Mouse (Mus musculus): ENCODE results near the gene Tmem167b. TPM values are rescaled to one million over a fixed set of nuclear protein-coding genes. Genes with fewer than 3 reads are reported as not detected.

The Tmem167b gene
- polyA plus RNA-seq (2014; fragmentation: Nextera tagmentation; extraction: Ambion mirVana), result 32.1 and 35.6 TPM in 2 replicates

GRCm38 (mm10) chr3:108562133-108562730 is at the start of gene Tmem167b:
TSS of gene Tmem167b (minus strand) at chr3:108562466.
- peak; percentile 92 for ATAC-seq (ENCODE audit: insufficient number of reproducible peaks, insufficient read depth, low FRiP score, low read depth)

GRCm38 (mm10) chr3:108608906-108609305 is 46.6 kb upstream of the Tmem167b start:
- Histone ChIP-seq H3K9me3 (ENCODE audit: control insufficient read depth, low read length) (no peaks in the 10 kb centered on the region), H3K4me3 (ENCODE audit: control insufficient read depth in 1 of 2, insufficient read depth in 1 of 2, low read depth in 1 of 2, low read length in 2 of 2) (no peak overlapping the region), H3K27me3 (ENCODE audit: control insufficient read depth, insufficient read depth, low read length) (no peaks in the 10 kb centered on the region), H3K4me1 (ENCODE audit: control insufficient read depth in 2 of 2, insufficient read depth in 2 of 2, low read length in 2 of 2) (no peaks in the 10 kb centered on the region), H3K9ac (ENCODE audit: low read length) (no peak overlapping the region), H3K36me3 (ENCODE audit: control insufficient read depth, insufficient read depth, low read length) (peaks cover 6% of the 10 kb centered on the region), H3K4me2 (ENCODE audit: low read length) (no peak overlapping the region), H3K27ac (replicated peaks in 1 of 2; ENCODE audit: control insufficient read depth in 1 of 2, insufficient read depth in 1 of 2, low read depth in 2 of 2, low read length in 2 of 2) (no peak overlapping the region)
- no peak for ATAC-seq (ENCODE audit: insufficient number of reproducible peaks, insufficient read depth, low FRiP score, low read depth)
- WGBS, result 34% methylated on average over 3 of the region's 3 CpGs

More at GRCm38 (mm10) chr3:108562133-108562730, at the start of gene Tmem167b:
- under 1% methylated on average over 44 of the region's 45 CpGs for WGBS
- peak within 1 kb of the TSS; percentile 86 to 88 for H3K4me3 ChIP-seq (ENCODE audit: control insufficient read depth in 1 of 2, insufficient read depth in 1 of 2, low read depth in 1 of 2, low read length in 2 of 2)
- H3K36me3 ChIP-seq (ENCODE audit: control insufficient read depth, insufficient read depth, low read length), result peaks cover 31% of the 10 kb centered on the region
- H3K27me3 ChIP-seq (ENCODE audit: control insufficient read depth, insufficient read depth, low read length), result no peaks in the 10 kb centered on the region
- peaks cover 2 to 9% of the 10 kb centered on the region in 2 experiments; a peak in 3 of 4 replicates for H3K4me1 ChIP-seq (ENCODE audit: control insufficient read depth in 2 of 2, insufficient read depth in 2 of 2, low read length in 2 of 2)
- H3K27ac ChIP-seq (replicated peaks in 1 of 2; ENCODE audit: control insufficient read depth in 1 of 2, insufficient read depth in 1 of 2, low read depth in 2 of 2, low read length in 2 of 2), result peak within 1 kb of the TSS; percentile 89 to 92
- no peaks in the 10 kb centered on the region for H3K9me3 ChIP-seq (ENCODE audit: control insufficient read depth, low read length)
- peak within 1 kb of the TSS; percentile 93 for H3K4me2 ChIP-seq (ENCODE audit: low read length)
- peak within 1 kb of the TSS; percentile 86 for H3K9ac ChIP-seq (ENCODE audit: low read length)

GRCm38 (mm10) chr3:108591530-108592522 is 29.6 kb upstream of the Tmem167b start:
- Histone ChIP-seq H3K4me1 (ENCODE audit: control insufficient read depth in 2 of 2, insufficient read depth in 2 of 2, low read length in 2 of 2) (no peaks in the 10 kb centered on the region), H3K27me3 (ENCODE audit: control insufficient read depth, insufficient read depth, low read length) (no peaks in the 10 kb centered on the region), H3K9ac (ENCODE audit: low read length) (peak overlapping the region; percentile 83), H3K4me2 (ENCODE audit: low read length) (peak overlapping the region; percentile 99), H3K4me3 (ENCODE audit: control insufficient read depth in 1 of 2, insufficient read depth in 1 of 2, low read depth in 1 of 2, low read length in 2 of 2) (peak overlapping the region; percentile 88 to 92), H3K27ac (replicated peaks in 1 of 2; ENCODE audit: control insufficient read depth in 1 of 2, insufficient read depth in 1 of 2, low read depth in 2 of 2, low read length in 2 of 2) (peak overlapping the region; percentile 43 to 73), H3K9me3 (ENCODE audit: control insufficient read depth, low read length) (no peaks in the 10 kb centered on the region), H3K36me3 (ENCODE audit: control insufficient read depth, insufficient read depth, low read length) (no peaks in the 10 kb centered on the region)
- WGBS, result under 1% methylated on average over 61 of the region's 61 CpGs
- ATAC-seq (ENCODE audit: insufficient number of reproducible peaks, insufficient read depth, low FRiP score, low read depth), result peak; percentile 67

GRCm38 (mm10) chr3:108590786-108591529 is 28.7 kb upstream of the Tmem167b start, which contains the start of gene Wdr47:
TSS of gene Wdr47 (plus strand) at chr3:108591279.
- Histone ChIP-seq H3K27ac (replicated peaks in 1 of 2; ENCODE audit: control insufficient read depth in 1 of 2, insufficient read depth in 1 of 2, low read depth in 2 of 2, low read length in 2 of 2) (peak within 1 kb of the TSS; percentile 43 to 73), H3K4me3 (ENCODE audit: control insufficient read depth in 1 of 2, insufficient read depth in 1 of 2, low read depth in 1 of 2, low read length in 2 of 2) (peak within 1 kb of the TSS; percentile 88 to 92), H3K9me3 (ENCODE audit: control insufficient read depth, low read length) (no peaks in the 10 kb centered on the region), H3K4me2 (ENCODE audit: low read length) (peak within 1 kb of the TSS; percentile 99), H3K36me3 (ENCODE audit: control insufficient read depth, insufficient read depth, low read length) (no peaks in the 10 kb centered on the region), H3K9ac (ENCODE audit: low read length) (peak within 1 kb of the TSS; percentile 83), H3K4me1 (ENCODE audit: control insufficient read depth in 2 of 2, insufficient read depth in 2 of 2, low read length in 2 of 2) (no peaks in the 10 kb centered on the region), H3K27me3 (ENCODE audit: control insufficient read depth, insufficient read depth, low read length) (no peaks in the 10 kb centered on the region)
- peak; percentile 100 for ATAC-seq (ENCODE audit: insufficient number of reproducible peaks, insufficient read depth, low FRiP score, low read depth)
- 3% methylated on average over 44 of the region's 44 CpGs for WGBS

- Histone ChIP-seq H3K9ac (ENCODE audit: low read length) (no peak overlapping the region), H3K36me3 (ENCODE audit: control insufficient read depth, insufficient read depth, low read length) (no peaks in the 10 kb centered on the region), H3K4me1 (ENCODE audit: control insufficient read depth in 2 of 2, insufficient read depth in 2 of 2, low read length in 2 of 2) (no peaks in the 10 kb centered on the region), H3K4me2 (ENCODE audit: low read length) (no peak overlapping the region), H3K27ac (replicated peaks in 1 of 2; ENCODE audit: control insufficient read depth in 1 of 2, insufficient read depth in 1 of 2, low read depth in 2 of 2, low read length in 2 of 2) (no peak overlapping the region), H3K4me3 (ENCODE audit: control insufficient read depth in 1 of 2, insufficient read depth in 1 of 2, low read depth in 1 of 2, low read length in 2 of 2) (no peak overlapping the region), H3K27me3 (ENCODE audit: control insufficient read depth, insufficient read depth, low read length) (no peaks in the 10 kb centered on the region), H3K9me3 (ENCODE audit: control insufficient read depth, low read length) (no peaks in the 10 kb centered on the region)
- no peak for ATAC-seq (ENCODE audit: insufficient number of reproducible peaks, insufficient read depth, low FRiP score, low read depth)
- WGBS, result 51% methylated on average over 2 of the region's 2 CpGs
Observed at GRCm38 (mm10) chr3:108588446-108588845, 26.2 kb upstream of the Tmem167b start.

- Histone ChIP-seq H3K4me2 (ENCODE audit: low read length) (no peak overlapping the region), H3K9ac (ENCODE audit: low read length) (no peak overlapping the region), H3K27me3 (ENCODE audit: control insufficient read depth, insufficient read depth, low read length) (no peaks in the 10 kb centered on the region), H3K27ac (replicated peaks in 1 of 2; ENCODE audit: control insufficient read depth in 1 of 2, insufficient read depth in 1 of 2, low read depth in 2 of 2, low read length in 2 of 2) (no peak overlapping the region), H3K4me1 (ENCODE audit: control insufficient read depth in 2 of 2, insufficient read depth in 2 of 2, low read length in 2 of 2) (no peaks in the 10 kb centered on the region), H3K9me3 (ENCODE audit: control insufficient read depth, low read length) (no peaks in the 10 kb centered on the region), H3K36me3 (ENCODE audit: control insufficient read depth, insufficient read depth, low read length) (no peaks in the 10 kb centered on the region), H3K4me3 (ENCODE audit: control insufficient read depth in 1 of 2, insufficient read depth in 1 of 2, low read depth in 1 of 2, low read length in 2 of 2) (no peak overlapping the region)
- ATAC-seq (ENCODE audit: insufficient number of reproducible peaks, insufficient read depth, low FRiP score, low read depth), result no peak
- WGBS, result 71% methylated on average over 4 of the region's 4 CpGs
Observed at GRCm38 (mm10) chr3:108584580-108584979, 22.3 kb upstream of the Tmem167b start.

- Histone ChIP-seq H3K9me3 (ENCODE audit: control insufficient read depth, low read length) (no peaks in the 10 kb centered on the region), H3K27ac (replicated peaks in 1 of 2; ENCODE audit: control insufficient read depth in 1 of 2, insufficient read depth in 1 of 2, low read depth in 2 of 2, low read length in 2 of 2) (no peak overlapping the region), H3K4me3 (ENCODE audit: control insufficient read depth in 1 of 2, insufficient read depth in 1 of 2, low read depth in 1 of 2, low read length in 2 of 2) (no peak overlapping the region), H3K36me3 (ENCODE audit: control insufficient read depth, insufficient read depth, low read length) (peaks cover 9% of the 10 kb centered on the region), H3K9ac (ENCODE audit: low read length) (no peak overlapping the region), H3K27me3 (ENCODE audit: control insufficient read depth, insufficient read depth, low read length) (no peaks in the 10 kb centered on the region), H3K4me1 (ENCODE audit: control insufficient read depth in 2 of 2, insufficient read depth in 2 of 2, low read length in 2 of 2) (peaks cover 4 to 6% of the 10 kb centered on the region in 2 experiments; a peak in 3 of 4 replicates), H3K4me2 (ENCODE audit: low read length) (no peak overlapping the region)
- no peak for ATAC-seq (ENCODE audit: insufficient number of reproducible peaks, insufficient read depth, low FRiP score, low read depth)
- WGBS, result 82% methylated on average over 5 of the region's 5 CpGs
Observed at GRCm38 (mm10) chr3:108574018-108574417, 11.8 kb upstream of the Tmem167b start.
